13 mouse cellular contexts compared by ENCODE assay signal in the genomic region with DNA sequence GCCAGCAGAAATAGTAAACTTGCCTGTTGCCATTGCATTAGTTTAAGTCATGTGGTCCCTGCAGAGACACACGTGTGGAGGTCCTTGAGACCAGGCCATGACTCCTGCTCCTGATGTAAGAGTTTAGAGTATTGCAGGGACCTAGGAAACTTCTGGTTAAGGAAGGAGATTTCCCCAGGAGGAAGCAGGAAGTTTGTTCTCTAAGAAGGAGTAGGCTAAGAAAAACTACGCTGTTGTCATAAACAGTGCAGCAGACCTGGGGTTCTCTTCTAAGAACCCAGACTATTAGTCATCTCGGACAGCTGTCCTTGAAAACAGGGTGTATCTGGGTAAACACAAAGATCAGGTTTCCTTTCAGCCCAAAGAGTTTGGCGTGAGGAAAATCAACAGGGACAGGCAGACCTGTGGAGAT. TPM values are rescaled to one million over a fixed set of nuclear protein-coding genes. Genes with fewer than 3 reads are reported as not detected.
DNase-seq lines count a peak whose midpoint lies in the region; TF ChIP-seq lines count a peak whose summit lies in the region.
"Had no signal": no experiment of that assay in that cellular context is flagged by ENCODE, and none has a peak within 500 bp of the region (broad histone marks: within the 10 kb centered on the region; RNA-seq: fewer than 3 reads in every experiment).

No protein-coding gene starts in this region.

- no peak overlapping the region for H3K27ac ChIP-seq in left cerebral cortex, adult 2 months
- H3K27ac ChIP-seq: heart, embryonic 13.5 days; midbrain, embryonic 12.5 days had no signal

- intact Hi-C loops in heart, postnatal 10 days (cut with DNase I): no loop called here
- intact Hi-C loops in left cerebral cortex, adult 2 months (cut with DNase I): no loop called here

- DNase-seq in embryo, embryonic 10.5 days (ENCODE audit: low spot score): peak; percentile 12
- DNase-seq in embryo, embryonic 11 days: no peak
- DNase-seq in 416B (ENCODE audit: low read depth): peak; percentile 83
- DNase-seq in adrenal gland, postnatal 14 days: peak; percentile 53
- DNase-seq in lung, postnatal 10 days: peak; percentile 18
- no peak for DNase-seq in heart, postnatal 10 days
- no peak for DNase-seq in kidney, postnatal 14 days
- no peak for DNase-seq in left cerebral cortex, adult 2 months (ENCODE audit: extremely low spot score in 1 of 2, low spot score in 2 of 2)
- DNase-seq: cerebellum, adult 9-11 months; right cerebral cortex, postnatal 14 days; thymus, adult 2 months had no signal

- no peak overlapping the region for H3K4me3 ChIP-seq in left cerebral cortex, adult 2 months
- H3K4me3 ChIP-seq: heart, embryonic 13.5 days; midbrain, embryonic 12.5 days had no signal

- TF ChIP-seq CTCF in left cerebral cortex, adult 2 months (IDR thresholded peaks at IDR 0.05): no peak

RNA-seq across cellular contexts. Expression of a gene that starts 36.2 kb away (rescaled TPM):
- 178 and 191 TPM in 2 replicates for total RNA-seq in adrenal gland, postnatal 14 days (2021)
- 100 to 1,000 TPM; 308 to 331 TPM for total RNA-seq in heart, postnatal 10 days (2021)
- total RNA-seq in left cerebral cortex, adult 2 months (2021): 10 to 100 TPM; 69.0 to 71.2 TPM

RNA-seq across cellular contexts. Expression of a gene that starts 48.5 kb away (rescaled TPM):
- total RNA-seq in adrenal gland, postnatal 14 days (2021): 18.2 and 24.5 TPM in 2 replicates
- total RNA-seq in heart, postnatal 10 days (2021): 100 to 1,000 TPM; 127 to 133 TPM
- total RNA-seq in left cerebral cortex, adult 2 months (2021): 10 to 100 TPM; 26.4 to 33.7 TPM

RNA-seq across cellular contexts. Expression of a gene that starts 49.5 kb away (rescaled TPM):
- 133 and 134 TPM in 2 replicates for total RNA-seq in adrenal gland, postnatal 14 days (2021)
- total RNA-seq in heart, postnatal 10 days (2021): 100 to 1,000 TPM; 118 to 134 TPM
- total RNA-seq in left cerebral cortex, adult 2 months (2021): 100 to 1,000 TPM; 196 to 198 TPM

Comparison
In these comparisons a context has a peak if more than half of its experiments do, and no peak if none do; other contexts are left out.
1. DNase-seq: peak in embryo, embryonic 10.5 days (single experiment), 416B (single experiment), adrenal gland, postnatal 14 days (single experiment) and lung, postnatal 10 days (single experiment); none in embryo, embryonic 11 days (single experiment), heart, postnatal 10 days (0 of 2), kidney, postnatal 14 days (single experiment) and left cerebral cortex, adult 2 months (0 of 2).